Mouse (Mus musculus) cortical plate, adult 2 months (tissue): ENCODE measurements around the gene Atg9b.

Experiments used
- CTCF ChIP-seq: fragments of 200-500 bp; IDR thresholded peaks from 2 replicates; pipeline ENCODE4 v1.5.1; 2011; ENCODE audit warnings: mild to moderate bottlenecking, control low read depth, low read length; ENCODE audit not compliant: insufficient read depth; ENCODE audit errors: extremely low read depth
- POLR2A ChIP-seq: fragments of 200-500 bp; IDR thresholded peaks from 2 replicates; pipeline ENCODE4 v1.6.1; 2011; ENCODE audit warnings: mild to moderate bottlenecking, low read length, control low read depth; ENCODE audit not compliant: insufficient read depth; ENCODE audit errors: extremely low read depth

DNA sequence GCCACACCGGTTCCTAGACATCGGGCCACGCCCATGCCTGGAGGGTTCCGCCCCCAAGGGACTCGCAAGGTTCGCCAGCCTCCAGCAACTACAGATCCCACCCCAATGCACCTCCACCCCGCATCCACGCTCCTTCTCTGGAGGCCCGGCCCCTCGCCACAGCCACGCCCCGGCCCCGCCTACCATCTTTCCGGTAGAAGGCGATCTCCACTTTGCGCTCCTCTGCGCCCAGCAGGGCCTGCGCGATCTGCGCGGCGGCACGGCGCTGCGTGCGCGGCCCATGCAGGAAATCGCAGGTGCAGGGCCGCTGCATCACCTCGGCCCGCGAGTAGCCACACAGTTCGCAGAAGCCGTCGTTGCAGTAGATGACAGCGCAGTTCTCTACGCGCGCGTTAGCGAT is 43.8 kb downstream of the Atg9b start:
- no peak for TF ChIP-seq CTCF
- peak; percentile 55; the same call in 1 of the 2 replicates for TF ChIP-seq POLR2A
